Mouse (Mus musculus) midbrain, embryonic 15.5 days (tissue): ENCODE measurements at regions not wholly inside any gene's neighbourhood (a gene's known extent, or its start where the extent isn't known, plus 50 kb on each side); places are given as distances from the start of the nearest gene placed in this dataset.

Source experiments
- ATAC-seq: fragments of 200-750 bp; cut with Nextera tagmentation; replicated peaks from 2 replicates; pipeline ENCODE4 v1.8.0; 2017; ENCODE audit warnings: moderate TSS enrichment
- H3K27ac ChIP-seq: fragments of 300-500 bp; sonication (generic); 2 replicates; pipeline ENCODE4 v1.5.1; 2015; ENCODE audit warnings: mild to moderate bottlenecking, inconsistent platforms
- H3K27me3 ChIP-seq: fragments of 300-500 bp; sonication (generic); replicated peaks from 2 replicates; pipeline ENCODE4 v1.6.1; 2015; ENCODE audit warnings: inconsistent platforms
- H3K36me3 ChIP-seq: fragments of 300-500 bp; sonication (generic); replicated peaks from 2 replicates; pipeline ENCODE4 v1.6.1; 2015; ENCODE audit warnings: inconsistent platforms
- H3K4me1 ChIP-seq: fragments of 300-500 bp; sonication (generic); 2 replicates; pipeline ENCODE4 v1.6.1; 2015; ENCODE audit warnings: inconsistent platforms
- H3K4me2 ChIP-seq: fragments of 300-500 bp; sonication (generic); 2 replicates; pipeline ENCODE4 v1.6.1; 2015; ENCODE audit warnings: inconsistent platforms, mild to moderate bottlenecking, moderate library complexity
- H3K4me3 ChIP-seq: fragments of 300-500 bp; sonication (generic); 2 replicates; pipeline ENCODE4 v1.5.1; 2015; ENCODE audit warnings: mild to moderate bottlenecking, inconsistent platforms
- H3K9ac ChIP-seq: fragments of 300-500 bp; sonication (generic); 2 replicates; pipeline ENCODE4 v1.6.1; 2015; ENCODE audit warnings: mild to moderate bottlenecking, inconsistent platforms
- H3K9me3 ChIP-seq: fragments of 300-500 bp; sonication (generic); 2 replicates; pipeline ENCODE4 v1.6.1; 2016; ENCODE audit warnings: inconsistent platforms
- WGBS: fragments of 180-500 bp; shearing (Covaris S2); methylation state at CpG from one replicate; pipeline ENCODE4 v1.1.7; 2015; ENCODE audit warnings: mixed read lengths; 5-methylcytosine and 5-hydroxymethylcytosine counted together

- Histone ChIP-seq H3K27me3 (no peaks in the 10 kb centered on the region), H3K9me3 (no peaks in the 10 kb centered on the region), H3K4me2 (no peak overlapping the region), H3K36me3 (no peaks in the 10 kb centered on the region), H3K4me3 (no peak overlapping the region), H3K27ac (no peak overlapping the region), H3K9ac (no peak overlapping the region), H3K4me1 (no peaks in the 10 kb centered on the region)
- WGBS: 91% methylated on average over 1 of the region's 1 CpGs
- ATAC-seq: no peak
Measured at GRCm38 (mm10) chr3:38248941-38249340, 235.7 kb downstream of the Ankrd50 start.

DNA sequence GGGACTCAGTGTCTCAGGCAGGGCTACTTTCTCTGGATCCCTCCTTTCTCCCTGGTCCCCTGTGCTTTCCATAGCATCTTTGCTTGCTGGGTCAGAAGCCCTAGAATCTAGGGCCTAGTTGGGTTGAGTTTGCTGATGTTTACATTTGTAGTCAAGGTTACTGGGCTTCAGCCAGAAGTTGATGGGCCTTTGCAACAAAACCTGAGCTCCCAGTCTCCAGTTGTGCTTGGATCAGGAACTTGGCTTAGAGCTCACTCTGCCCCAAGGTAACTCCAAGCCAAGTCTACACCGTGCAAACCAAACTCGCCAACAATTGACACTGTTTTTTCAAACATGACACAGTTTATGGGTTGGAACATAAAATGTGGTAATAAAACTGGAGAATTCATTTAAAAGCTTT lies 238.2 kb downstream of the Ankrd50 start:
- ATAC-seq: no peak
- H3K9me3 ChIP-seq: no peaks in the 10 kb centered on the region
- no peaks in the 10 kb centered on the region for H3K27me3 ChIP-seq
- H3K27ac ChIP-seq: no peak overlapping the region
- no peaks in the 10 kb centered on the region for H3K36me3 ChIP-seq
- H3K4me2 ChIP-seq: no peak overlapping the region
- WGBS: 86% methylated on average over 2 of the region's 2 CpGs
- H3K4me3 ChIP-seq: no peak overlapping the region
- H3K9ac ChIP-seq: no peak overlapping the region
- no peaks in the 10 kb centered on the region for H3K4me1 ChIP-seq

- no peaks in the 10 kb centered on the region for H3K36me3 ChIP-seq
- H3K4me3 ChIP-seq: no peak overlapping the region
- no peak for ATAC-seq
- H3K4me1 ChIP-seq: no peaks in the 10 kb centered on the region
- no peaks in the 10 kb centered on the region for H3K27me3 ChIP-seq
- WGBS: 91% methylated on average over 3 of the region's 3 CpGs
- H3K4me2 ChIP-seq: no peak overlapping the region
- H3K9me3 ChIP-seq: no peaks in the 10 kb centered on the region
- no peak overlapping the region for H3K9ac ChIP-seq
- no peak overlapping the region for H3K27ac ChIP-seq
Measured at GRCm38 (mm10) chr3:38243209-38243608, 241.4 kb downstream of the Ankrd50 start.

DNA sequence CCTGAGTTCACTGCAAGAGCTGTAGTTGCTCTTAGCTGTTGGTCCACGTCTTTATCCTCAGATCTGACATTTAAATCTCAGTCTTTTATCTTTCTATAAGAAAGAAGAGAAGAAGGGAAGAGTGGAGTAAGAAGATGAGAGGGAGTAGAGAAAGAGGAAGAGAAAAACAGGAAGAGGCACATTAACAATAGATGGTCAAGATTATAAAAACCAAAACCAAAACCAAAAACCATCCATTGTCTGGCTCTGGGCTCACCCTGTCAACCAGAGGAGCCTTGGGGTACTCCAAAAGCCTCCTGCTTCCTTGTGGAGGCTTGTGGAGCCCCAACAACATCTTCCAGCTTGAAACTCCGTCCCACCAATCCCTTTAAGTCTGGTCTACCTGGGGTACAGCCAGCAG lies 247.0 kb downstream of the Ankrd50 start:
- ATAC-seq: no peak
- Histone ChIP-seq H3K27ac (no peak overlapping the region), H3K4me2 (no peak overlapping the region), H3K4me3 (no peak overlapping the region), H3K9me3 (no peaks in the 10 kb centered on the region), H3K4me1 (peaks cover 6% of the 10 kb centered on the region), H3K9ac (no peak overlapping the region), H3K27me3 (no peaks in the 10 kb centered on the region), H3K36me3 (no peaks in the 10 kb centered on the region)
- WGBS: 72% methylated on average over 2 of the region's 2 CpGs

- Histone ChIP-seq H3K4me3 (no peak overlapping the region), H3K9me3 (no peaks in the 10 kb centered on the region), H3K36me3 (no peaks in the 10 kb centered on the region), H3K27ac (no peak overlapping the region), H3K9ac (no peak overlapping the region), H3K27me3 (no peaks in the 10 kb centered on the region), H3K4me2 (no peak overlapping the region), H3K4me1 (peaks cover 16% of the 10 kb centered on the region)
- no peak for ATAC-seq
- WGBS: 83% methylated on average over 9 of the region's 9 CpGs
Measured at GRCm38 (mm10) chr3:38235736-38236083, 248.9 kb downstream of the Ankrd50 start.

DNA sequence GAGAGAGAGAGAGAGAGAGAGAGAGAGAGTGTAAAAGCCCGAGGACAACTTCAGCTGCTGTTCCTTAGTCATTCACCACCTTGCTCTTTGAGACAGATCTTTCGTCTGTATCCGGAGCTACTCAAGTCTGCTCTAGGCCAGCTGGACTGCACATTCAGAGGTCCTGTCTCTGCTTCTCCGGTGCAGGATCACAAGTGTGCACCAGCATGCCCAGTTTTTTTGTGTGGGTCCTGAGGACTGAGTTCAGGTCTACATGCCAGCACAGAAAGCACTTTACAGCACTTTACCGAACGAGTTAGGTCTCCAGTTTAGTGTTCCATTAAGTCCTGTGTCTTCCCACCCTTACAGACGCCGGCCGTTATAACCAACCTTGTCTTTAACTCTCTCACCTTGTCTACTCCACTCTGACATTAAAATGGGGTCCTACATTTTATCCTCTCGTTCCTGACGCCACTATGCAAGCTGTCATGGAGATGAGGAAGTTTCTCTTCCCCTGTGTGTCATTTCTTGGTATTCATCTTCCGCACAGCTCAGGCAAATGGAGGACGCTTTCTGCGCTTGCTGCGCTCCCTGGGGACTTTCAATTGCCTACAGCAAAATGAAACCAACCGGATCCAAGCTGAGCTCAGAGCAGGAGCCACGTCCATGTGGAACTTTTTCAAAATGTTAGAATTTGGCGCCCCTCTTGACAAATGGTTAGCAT lies 249.5 kb downstream of the Ankrd50 start:
- WGBS: 67% methylated on average over 18 of the region's 18 CpGs
- ATAC-seq: no peak
- Histone ChIP-seq H3K27ac (no peak overlapping the region), H3K4me2 (no peak overlapping the region), H3K9ac (no peak overlapping the region), H3K4me1 (peaks cover 18% of the 10 kb centered on the region), H3K9me3 (no peaks in the 10 kb centered on the region), H3K36me3 (no peaks in the 10 kb centered on the region), H3K4me3 (no peak overlapping the region), H3K27me3 (no peaks in the 10 kb centered on the region)

- Histone ChIP-seq H3K4me1 (peaks cover 21% of the 10 kb centered on the region), H3K9ac (no peak overlapping the region), H3K4me2 (no peak overlapping the region), H3K36me3 (no peaks in the 10 kb centered on the region), H3K27ac (no peak overlapping the region), H3K9me3 (no peaks in the 10 kb centered on the region), H3K4me3 (no peak overlapping the region), H3K27me3 (no peaks in the 10 kb centered on the region)
- WGBS: 62% methylated on average over 4 of the region's 4 CpGs
- ATAC-seq: no peak
Measured at GRCm38 (mm10) chr3:38234534-38234933, 250.1 kb downstream of the Ankrd50 start.

DNA sequence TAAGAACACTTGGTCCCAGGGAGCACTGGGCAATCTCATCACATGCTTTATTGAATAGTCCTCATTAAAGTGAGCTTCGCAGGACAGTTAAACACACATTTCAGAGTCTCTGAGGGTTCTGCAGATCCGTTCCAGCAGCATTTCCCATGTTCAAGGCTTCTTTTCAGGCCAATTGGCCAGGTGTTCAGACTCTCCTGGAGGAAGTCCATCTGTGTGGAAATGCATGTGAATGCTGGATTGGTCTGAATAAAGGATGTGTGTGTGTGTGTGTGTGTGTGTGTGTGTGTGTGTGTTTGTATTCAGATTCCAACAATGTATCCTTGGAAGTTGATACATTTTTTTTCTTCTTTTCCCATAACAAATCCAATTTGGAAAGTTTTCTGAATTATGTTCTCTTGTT lies 250.6 kb downstream of the Ankrd50 start:
- Histone ChIP-seq H3K9me3 (no peaks in the 10 kb centered on the region), H3K4me1 (peaks cover 21% of the 10 kb centered on the region), H3K4me2 (no peak overlapping the region), H3K4me3 (no peak overlapping the region), H3K36me3 (no peaks in the 10 kb centered on the region), H3K27ac (no peak overlapping the region), H3K27me3 (no peaks in the 10 kb centered on the region), H3K9ac (no peak overlapping the region)
- 45% methylated on average over 2 of the region's 2 CpGs for WGBS
- ATAC-seq: no peak

DNA sequence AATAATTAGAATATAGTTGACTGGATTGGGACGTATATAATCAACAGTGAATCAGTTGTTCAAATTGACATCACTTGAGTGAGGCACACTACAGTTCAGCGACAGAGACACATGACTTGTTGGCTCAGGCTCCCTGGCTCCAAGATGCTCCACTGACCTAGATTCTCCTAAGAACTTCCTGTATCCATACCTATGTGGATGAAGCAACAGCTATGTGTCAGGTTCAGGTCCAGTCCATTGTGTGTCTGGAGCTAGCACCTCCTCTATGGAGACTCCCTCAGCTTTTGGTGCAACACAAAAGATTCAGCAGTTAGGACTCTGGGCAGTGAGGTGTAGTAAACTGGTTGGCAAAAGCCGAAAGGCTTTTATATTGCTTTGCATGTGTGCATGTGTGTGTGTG lies 251.6 kb downstream of the Ankrd50 start:
- H3K4me3 ChIP-seq: no peak overlapping the region
- no peak for ATAC-seq
- 0 out of 2 replicates have a peak overlapping the region, but pooled peaks have one; percentile 27 for H3K27ac ChIP-seq
- no peak overlapping the region for H3K4me2 ChIP-seq
- no peaks in the 10 kb centered on the region for H3K36me3 ChIP-seq
- no peak overlapping the region for H3K9ac ChIP-seq
- peaks cover 21% of the 10 kb centered on the region for H3K4me1 ChIP-seq
- WGBS: 75% methylated on average over 3 of the region's 3 CpGs
- no peaks in the 10 kb centered on the region for H3K9me3 ChIP-seq
- H3K27me3 ChIP-seq: no peaks in the 10 kb centered on the region

DNA sequence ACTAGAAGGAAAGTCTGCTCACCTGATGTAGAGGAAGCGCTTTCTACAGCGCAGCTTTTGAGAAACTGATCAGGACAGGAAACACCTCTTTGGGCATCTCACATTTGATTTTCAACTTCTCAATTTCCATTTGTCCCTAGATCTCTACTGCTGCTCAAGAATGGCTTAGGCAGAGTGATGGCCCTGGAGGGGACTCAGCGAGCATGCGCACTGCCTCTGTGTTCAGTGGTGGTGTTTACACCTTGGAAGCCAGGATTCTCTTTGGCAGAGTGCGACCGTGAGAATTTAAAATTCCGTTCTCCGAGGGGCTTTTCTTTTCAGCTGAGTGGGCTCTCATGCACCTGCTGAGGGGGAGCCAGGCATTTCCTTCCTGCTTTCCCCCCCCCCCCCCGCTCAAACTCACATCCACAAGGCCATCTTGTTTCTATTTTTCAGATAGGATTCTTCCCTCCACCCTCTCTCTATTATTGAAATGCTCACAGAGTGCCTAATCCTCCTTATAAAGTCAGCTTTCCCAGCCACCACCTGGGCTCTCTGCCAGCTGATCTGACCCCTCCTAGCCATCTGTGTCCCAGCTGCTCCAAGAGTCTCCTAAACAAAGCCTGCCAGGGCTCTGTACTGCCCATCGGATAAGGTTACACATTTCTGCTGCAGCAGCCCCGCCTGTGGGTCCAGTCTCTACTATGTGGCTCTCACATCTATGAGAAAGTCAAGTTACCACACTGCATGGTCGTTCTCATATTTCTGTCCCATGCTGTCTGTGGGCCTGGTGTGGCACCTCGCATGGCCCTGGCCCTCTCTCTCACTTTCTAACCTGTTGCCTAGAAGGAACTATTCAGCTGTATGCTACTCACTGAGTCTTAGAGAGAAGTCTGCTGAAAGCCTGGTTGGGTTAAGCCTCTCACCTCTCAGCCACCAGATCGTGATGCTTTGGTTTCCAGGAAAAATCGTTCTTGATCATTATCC lies 252.2 kb downstream of the Ankrd50 start:
- WGBS: 30% methylated on average over 15 of the region's 15 CpGs
- peak; percentile 83 for ATAC-seq
- Histone ChIP-seq H3K27ac (peak overlapping the region; percentile 27; the same call in 1 of the 2 replicates), H3K27me3 (no peaks in the 10 kb centered on the region), H3K4me2 (peak overlapping the region; percentile 37), H3K4me3 (no peak overlapping the region), H3K4me1 (peaks cover 21% of the 10 kb centered on the region), H3K9me3 (no peaks in the 10 kb centered on the region), H3K9ac (no peak overlapping the region), H3K36me3 (no peaks in the 10 kb centered on the region)

DNA sequence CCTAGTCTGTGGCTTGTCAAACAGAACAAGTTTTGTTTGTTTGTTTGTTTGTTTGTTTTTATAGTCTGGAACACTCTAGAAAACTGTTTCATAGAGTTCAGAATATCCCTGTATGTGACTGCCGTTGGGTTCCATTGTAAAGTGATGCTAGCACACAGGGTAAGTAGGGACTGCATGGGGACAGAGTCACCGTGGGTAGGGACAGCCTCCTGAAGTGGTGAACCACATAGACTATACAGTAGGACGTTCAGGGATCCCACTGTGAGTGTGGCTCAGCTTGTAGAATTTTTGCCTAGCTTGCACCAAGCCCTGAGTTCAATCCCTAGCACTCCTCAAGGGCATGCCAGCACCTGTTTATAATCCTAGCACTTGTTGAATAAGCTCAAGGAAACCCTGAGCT lies 253.1 kb downstream of the Ankrd50 start:
- Histone ChIP-seq H3K27ac (no peak overlapping the region), H3K4me3 (no peak overlapping the region), H3K36me3 (no peaks in the 10 kb centered on the region), H3K4me2 (no peak overlapping the region), H3K27me3 (no peaks in the 10 kb centered on the region), H3K4me1 (peaks cover 21% of the 10 kb centered on the region), H3K9ac (no peak overlapping the region), H3K9me3 (no peaks in the 10 kb centered on the region)
- no peak for ATAC-seq
- 89% methylated on average over 3 of the region's 3 CpGs for WGBS

GRCm38 (mm10) chr3:38230796-38231195 lies 253.8 kb downstream of the Ankrd50 start:
- ATAC-seq: no peak
- Histone ChIP-seq H3K27me3 (no peaks in the 10 kb centered on the region), H3K36me3 (no peaks in the 10 kb centered on the region), H3K4me2 (no peak overlapping the region), H3K4me1 (peaks cover 21% of the 10 kb centered on the region), H3K4me3 (no peak overlapping the region), H3K9ac (no peak overlapping the region), H3K9me3 (no peaks in the 10 kb centered on the region), H3K27ac (no peak overlapping the region)
- 63% methylated on average over 6 of the region's 6 CpGs for WGBS
